Mouse (Mus musculus) spleen, postnatal 4 days (tissue): ENCODE data around the gene Hoxd4.

ENCODE experiments used
- DNase-seq, 2 experiments: peaks; one replicate each; pipeline ENCODE4 v3.0.0; 2022; ENCODE audit warnings: low spot score in 2 of 2

The Hoxd4 gene

GRCm38 (mm10) chr2:74705467-74706089 lies 6.2 kb upstream of the Hoxd4 start:
- peak in 1 of 2 experiments; percentile 60 for DNase-seq

GRCm38 (mm10) chr2:74706393-74706960 lies 5.3 kb upstream of the Hoxd4 start:
- no peak for DNase-seq

- DNase-seq, result no peak
These were observed 4.1 kb upstream of the Hoxd4 start for GRCm38 (mm10) chr2:74707599-74707998.

GRCm38 (mm10) chr2:74708676-74709075 lies 3.1 kb upstream of the Hoxd4 start:
- DNase-seq, result no peak

DNA sequence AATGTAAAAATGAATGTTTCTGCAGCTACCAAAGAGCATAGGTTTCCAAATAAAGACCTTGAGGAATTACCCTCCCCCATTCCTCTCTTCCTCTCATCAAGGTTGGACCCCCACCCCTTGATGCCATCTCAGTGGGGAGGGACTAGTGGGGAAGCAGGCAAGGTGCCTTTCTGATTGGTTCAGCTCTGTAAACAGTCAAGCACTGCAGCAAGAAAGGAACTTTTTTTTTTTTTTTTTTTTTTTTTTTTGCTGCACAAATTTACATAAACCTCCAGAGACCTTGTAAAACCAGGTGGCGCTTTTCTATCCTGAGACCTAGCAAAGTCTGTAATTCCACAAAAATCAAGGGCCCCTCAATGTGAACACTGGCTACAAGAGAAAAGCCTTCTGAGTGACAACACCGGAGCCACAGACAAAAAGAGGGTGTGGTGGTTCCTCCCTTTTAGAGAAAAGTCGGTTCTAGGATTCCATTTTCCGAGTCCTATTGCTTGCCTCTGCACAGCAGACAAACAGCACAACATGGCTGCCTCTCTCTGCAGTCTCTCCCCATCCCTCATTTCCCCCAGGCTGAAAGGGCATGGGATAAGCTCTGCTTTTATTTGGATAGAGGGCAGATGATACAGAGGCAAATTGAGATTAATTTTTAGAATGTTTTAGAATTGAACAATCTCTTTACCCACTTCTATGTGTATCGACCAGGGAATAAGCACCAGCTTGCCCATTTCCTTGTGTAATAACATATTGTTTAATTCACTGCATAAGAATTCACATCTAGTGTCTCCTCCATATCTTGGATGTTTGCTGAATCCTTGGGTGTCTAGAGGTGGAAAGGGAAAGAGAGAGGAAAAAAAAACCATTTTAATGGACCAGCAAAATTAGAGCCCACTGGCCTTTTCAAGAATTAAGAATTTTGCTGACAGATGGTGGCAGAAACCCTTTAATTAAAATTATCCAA lies 2.0 kb upstream of the Hoxd4 start:
- no peak for DNase-seq

GRCm38 (mm10) chr2:74710929-74711543 lies 693 bp upstream of the Hoxd4 start:
- DNase-seq, result no peak

DNA sequence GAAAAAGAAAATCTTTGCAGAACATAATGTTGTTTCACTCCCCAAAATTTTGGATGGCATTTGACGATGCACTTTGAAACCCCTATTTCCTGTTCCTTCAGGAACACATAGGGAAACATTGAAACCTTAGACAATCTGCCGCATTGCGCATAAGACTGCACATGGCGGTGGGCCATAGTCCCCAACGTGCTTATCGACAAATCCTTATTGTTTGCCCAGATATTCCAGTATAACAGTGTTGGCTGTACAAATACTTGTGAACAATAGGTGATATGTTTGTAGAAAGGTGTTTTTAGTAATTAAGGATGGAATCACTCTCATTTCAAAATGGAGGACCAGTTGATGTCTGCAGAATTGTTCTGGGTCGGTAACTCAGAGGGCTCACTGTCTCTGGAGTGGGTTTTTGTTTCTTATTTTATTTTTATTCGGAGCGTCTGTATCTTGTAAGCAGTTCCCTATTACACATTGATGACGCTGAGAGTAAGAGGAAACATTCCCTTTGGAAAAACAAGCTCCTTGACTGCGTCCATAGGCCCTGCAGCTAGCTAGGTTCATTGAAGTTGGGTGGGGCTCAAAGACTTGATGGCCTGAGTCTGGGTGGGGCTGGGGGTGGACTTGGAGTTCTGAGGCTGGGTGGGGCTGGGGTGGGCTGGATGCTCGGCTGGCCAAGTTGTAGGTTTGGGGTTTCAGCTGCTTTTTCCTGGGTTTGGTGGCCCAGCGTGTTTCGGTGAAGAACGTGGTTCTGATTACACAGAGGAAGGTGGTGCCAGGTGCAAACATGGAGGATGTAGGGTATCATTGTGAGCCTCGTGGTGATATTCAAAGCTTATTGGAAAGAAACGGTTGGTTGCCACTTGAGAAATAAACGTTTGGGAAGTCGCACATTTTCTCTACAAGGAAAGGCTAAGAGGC lies 1.8 kb downstream of the Hoxd4 start:
- no peak for DNase-seq

DNA sequence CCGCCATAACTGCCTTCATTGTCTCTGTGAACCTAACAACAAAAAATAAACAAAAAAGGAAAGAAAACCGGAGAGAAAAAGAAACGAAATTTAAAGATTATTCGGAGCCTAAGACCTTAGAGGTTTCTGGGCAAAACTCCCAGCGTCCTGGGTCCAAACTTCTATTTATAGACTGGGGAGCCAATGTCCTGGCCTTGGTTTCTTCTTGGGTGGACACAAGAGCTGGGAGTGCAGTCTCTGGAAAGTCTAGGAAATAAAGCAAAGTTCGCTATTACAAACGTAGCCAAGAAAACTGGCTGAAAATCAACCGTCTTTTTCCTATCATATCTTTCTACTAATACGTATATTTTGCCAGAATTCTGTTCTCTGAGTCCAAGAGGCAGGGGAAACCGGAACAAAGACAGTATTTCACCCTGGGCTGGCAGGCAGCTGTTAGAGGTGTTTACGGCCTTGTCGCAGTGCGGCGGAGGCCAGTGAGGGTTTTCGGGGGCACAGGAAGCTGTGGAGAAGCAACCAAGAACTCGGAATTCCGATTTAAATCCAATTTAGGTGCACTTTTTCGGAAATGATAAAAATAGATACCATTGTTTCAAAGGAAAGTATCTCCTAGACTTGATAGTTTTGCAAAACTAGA lies 2.5 kb downstream of the Hoxd4 start:
- no peak for DNase-seq

DNA sequence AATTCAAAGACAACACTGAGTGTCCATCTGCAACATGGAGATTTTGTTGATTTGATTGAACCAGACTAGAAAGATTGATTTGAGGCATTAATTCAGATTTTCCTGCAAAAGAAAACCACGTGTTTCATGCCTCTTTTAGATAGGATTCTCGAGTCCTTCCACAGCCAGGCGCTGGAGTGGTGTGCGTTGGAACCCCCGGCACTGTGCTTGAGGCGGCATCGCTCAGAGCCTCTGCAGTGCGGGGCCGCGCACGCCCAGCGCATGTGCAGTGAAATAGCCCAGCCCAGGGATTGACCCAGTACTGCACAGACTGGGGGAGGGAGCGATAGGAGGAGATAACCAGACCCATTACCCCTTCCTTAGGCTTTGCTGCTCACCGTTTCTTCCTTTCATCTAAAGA lies 3.2 kb downstream of the Hoxd4 start:
- no peak for DNase-seq

DNA sequence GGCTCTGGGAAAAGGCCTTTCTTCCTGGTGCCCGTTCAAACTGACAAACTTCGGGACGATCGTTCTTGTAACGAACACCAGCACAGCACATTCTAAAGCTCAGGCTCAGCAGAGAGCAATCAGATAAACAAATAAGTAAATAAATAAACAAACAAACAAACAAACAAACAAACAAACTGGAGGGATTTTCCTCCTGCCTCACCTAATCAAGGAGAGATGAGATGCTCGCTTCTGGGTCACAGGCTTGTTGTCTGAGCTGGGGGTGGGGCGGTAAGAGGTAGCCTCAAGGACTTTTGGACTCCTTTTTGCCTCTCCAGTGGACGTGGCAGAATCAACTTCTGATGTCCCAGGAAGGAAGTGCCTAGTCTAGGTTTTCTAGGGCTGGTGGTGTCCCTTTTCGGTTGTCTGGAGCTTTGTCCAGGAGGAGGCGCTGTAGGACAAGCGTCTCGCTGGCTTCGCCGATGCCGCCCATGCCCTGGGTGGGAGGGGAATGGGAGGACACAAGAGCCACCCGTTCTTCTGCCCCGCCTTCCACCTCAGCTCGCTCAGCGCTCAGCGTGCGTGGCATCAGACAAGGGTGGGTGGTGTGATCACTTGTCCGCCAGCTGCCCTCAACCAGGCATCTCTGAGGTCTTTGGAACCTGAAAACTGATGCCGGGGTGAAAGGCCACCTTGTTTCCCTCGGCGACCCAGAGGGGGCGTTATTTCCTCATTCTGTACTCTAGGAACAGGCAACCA lies 3.9 kb downstream of the Hoxd4 start:
- DNase-seq, result peak; percentile 68 to 88

- DNase-seq, result no peak
These were observed 8.7 kb downstream of the Hoxd4 start for GRCm38 (mm10) chr2:74720384-74720783.

DNA sequence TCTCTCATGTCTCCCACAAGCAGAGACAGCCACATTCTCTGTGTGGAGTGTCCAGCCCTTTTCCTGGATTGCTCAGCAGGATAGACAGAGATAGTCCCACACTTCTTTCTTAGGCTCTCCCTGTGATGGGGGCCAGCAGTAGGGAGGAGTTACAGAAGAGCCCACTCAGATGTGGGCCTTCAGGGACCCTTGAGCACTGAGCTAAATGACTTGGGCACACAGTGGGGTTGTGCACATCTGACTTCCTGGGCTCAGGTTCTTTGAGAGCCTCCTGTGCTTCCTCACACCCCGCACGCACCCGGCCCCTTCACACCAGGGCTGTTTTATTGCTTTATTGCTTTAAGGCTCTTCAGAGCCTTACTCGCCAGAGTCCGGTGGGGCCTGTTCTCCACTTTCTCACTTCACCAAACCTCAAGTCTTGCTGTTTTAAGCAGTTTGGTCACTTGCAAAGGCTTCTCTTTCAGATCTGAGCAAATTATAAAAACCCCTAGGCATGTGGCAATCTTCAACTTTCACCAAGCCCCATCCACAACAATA lies 9.3 kb downstream of the Hoxd4 start:
- DNase-seq, result no peak

DNA sequence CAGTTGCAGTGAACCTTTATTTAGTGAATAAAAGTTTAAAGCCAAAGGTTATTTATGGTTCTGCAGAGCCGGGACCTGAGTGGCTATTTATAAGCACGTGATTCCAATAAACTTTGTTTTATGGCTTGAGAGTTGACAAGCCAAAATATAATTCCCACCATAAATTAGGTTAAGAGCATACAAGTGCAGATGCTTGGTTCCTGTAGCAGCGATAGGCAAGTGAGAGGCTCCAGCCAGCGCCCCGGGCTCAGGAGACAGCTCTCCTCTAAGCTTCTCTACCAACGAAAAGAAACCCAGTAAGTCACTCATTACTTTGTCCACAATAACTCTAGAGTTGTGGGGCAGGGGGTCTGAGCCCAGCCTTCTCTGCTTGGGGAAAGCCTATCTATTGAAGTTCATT lies 10.2 kb downstream of the Hoxd4 start:
- DNase-seq, result no peak

DNA sequence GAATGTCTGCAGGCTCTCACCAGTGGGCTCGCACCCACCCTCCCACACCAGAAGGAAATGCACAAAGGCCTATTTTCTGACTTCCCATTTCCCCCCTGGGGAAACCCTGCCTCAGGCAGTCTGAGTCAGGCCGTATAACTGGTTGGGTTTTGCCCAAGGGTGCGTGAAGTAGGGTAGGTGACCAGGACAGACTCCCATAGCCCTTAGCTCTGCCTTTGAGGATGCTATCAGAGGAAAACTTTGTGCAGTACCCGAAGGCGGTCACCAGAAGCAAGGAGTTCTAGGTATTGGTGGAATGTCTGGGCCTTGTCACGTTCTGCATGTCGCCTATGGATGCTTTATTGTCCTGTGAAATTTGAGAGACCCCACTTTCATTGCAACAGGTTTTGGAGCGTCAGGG lies 11.2 kb downstream of the Hoxd4 start:
- DNase-seq, result no peak

- DNase-seq, result no peak
These were observed 12.7 kb downstream of the Hoxd4 start for GRCm38 (mm10) chr2:74724244-74725015.

DNA sequence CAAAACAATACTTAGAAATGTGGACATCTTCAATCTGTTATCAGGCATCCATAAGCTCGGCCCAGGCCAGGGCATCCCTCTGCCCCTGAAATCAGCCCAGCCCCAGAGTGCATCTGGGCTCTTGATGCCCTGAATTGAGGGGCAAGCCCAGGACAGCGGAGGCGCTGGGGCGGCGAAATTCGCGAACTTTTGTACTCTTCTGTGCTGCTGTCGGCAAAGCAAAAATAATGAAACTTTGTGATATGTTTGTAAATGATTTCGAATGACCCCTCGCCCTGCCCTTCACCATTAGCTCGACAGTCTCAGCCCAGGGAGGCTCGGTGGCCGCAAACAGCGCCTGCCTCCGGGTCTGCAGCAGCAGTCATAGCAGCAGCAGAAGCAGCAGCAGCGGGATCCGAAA lies 13.4 kb downstream of the Hoxd4 start:
- no peak for DNase-seq

- DNase-seq, result no peak
These were observed 14.8 kb downstream of the Hoxd4 start, which contains the start of gene Gm28230 for GRCm38 (mm10) chr2:74726551-74726950. Gm28230 (plus strand) TSS chr2:74726728.

GRCm38 (mm10) chr2:74726973-74727639 lies 15.4 kb downstream of the Hoxd4 start:
- no peak for DNase-seq
